Mouse (Mus musculus) kidney, adult 2 months (tissue): Measurements from ENCODE around the gene Myo3b. TPM values are rescaled to one million over a fixed set of nuclear protein-coding genes. Genes with fewer than 3 reads are reported as not detected.

Experiments
- DNase-seq: peaks from one replicate; pipeline ENCODE4 v3.0.0; 2021
- H3K27ac ChIP-seq: fragments of 200-500 bp; 2 replicates; pipeline ENCODE4 v1.5.1; 2012; ENCODE audit warnings: low read depth, low read length, control low read depth, inconsistent platforms; ENCODE audit not compliant: insufficient read depth
- H3K27me3 ChIP-seq: fragments of 200-500 bp; replicated peaks from 2 replicates; pipeline ENCODE4 v1.6.1; 2012; ENCODE audit warnings: mild to moderate bottlenecking, moderate library complexity, low read length, inconsistent platforms; ENCODE audit not compliant: control insufficient read depth, insufficient read depth
- H3K36me3 ChIP-seq: fragments of 200-500 bp; 2 replicates; pipeline ENCODE4 v1.6.1; 2012; ENCODE audit warnings: mild to moderate bottlenecking, moderate library complexity, low read length, inconsistent platforms; ENCODE audit not compliant: control insufficient read depth, insufficient read depth
- H3K4me1 ChIP-seq: fragments of 200-500 bp; 2 replicates; pipeline ENCODE4 v1.6.1; 2011; ENCODE audit warnings: low read length; ENCODE audit not compliant: control insufficient read depth, insufficient read depth
- H3K4me3 ChIP-seq: fragments of 200-500 bp; 2 replicates; pipeline ENCODE4 v1.5.1; 2011; ENCODE audit warnings: mild to moderate bottlenecking, low read depth, low read length, control low read depth; ENCODE audit not compliant: insufficient read depth
- CTCF ChIP-seq: fragments of 200-500 bp; conservative IDR thresholded peaks from 2 replicates; pipeline ENCODE4 v1.5.1; 2011; ENCODE audit warnings: low read depth, mild to moderate bottlenecking, control low read depth, low read length, moderate library complexity, mixed read lengths; ENCODE audit not compliant: insufficient read depth, insufficient read length
- POLR2A ChIP-seq: fragments of 200-500 bp; IDR thresholded peaks from one replicate; pipeline ENCODE4 v1.6.1; 2011; ENCODE audit warnings: low read depth, low read length, control low read depth
- WGBS: fragments of 180-500 bp; shearing (Covaris S2); methylation state at CpG from one replicate; pipeline ENCODE4 v1.1.7; 2018; 5-methylcytosine and 5-hydroxymethylcytosine counted together
- polyA plus RNA-seq: library from polyadenylated mRNA; depleted of rRNA; stranded (reverse); fragments of >200 nt; gene quantifications from 2 replicates; pipeline ENCODE4 v1.2.3, GENCODE M21; 2012

Gene Myo3b
- polyA plus RNA-seq, 1 experiment: 1.7 TPM

DNA sequence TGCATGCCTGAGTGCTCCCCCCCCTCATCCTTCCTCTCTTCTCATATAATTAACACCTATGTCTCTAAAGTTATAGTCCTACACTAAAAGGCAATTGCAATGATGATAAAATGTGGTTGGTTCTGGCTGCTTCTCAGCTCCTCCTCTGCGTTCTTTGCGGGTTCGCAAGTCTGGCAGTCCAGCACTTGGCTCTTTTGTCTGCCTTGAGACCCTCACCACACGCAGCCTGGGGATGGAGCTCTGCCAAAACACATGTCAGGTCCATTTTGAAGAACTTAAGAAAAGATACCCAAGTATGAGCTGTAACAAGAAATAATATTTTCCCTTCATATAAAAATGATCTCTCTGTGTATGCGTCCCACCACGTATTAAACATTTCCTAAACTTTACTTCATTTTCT is 297.6 kb downstream of the Myo3b start:
- Histone ChIP-seq H3K27me3 (no peaks in the 10 kb centered on the region), H3K36me3 (no peaks in the 10 kb centered on the region), H3K4me3 (no peak overlapping the region), H3K27ac (no peak overlapping the region), H3K4me1 (no peaks in the 10 kb centered on the region)
- TF ChIP-seq POLR2A: no peak
- TF ChIP-seq CTCF: no peak
- DNase-seq: no peak
- WGBS: 81% methylated on average over 6 of the region's 6 CpGs

DNA sequence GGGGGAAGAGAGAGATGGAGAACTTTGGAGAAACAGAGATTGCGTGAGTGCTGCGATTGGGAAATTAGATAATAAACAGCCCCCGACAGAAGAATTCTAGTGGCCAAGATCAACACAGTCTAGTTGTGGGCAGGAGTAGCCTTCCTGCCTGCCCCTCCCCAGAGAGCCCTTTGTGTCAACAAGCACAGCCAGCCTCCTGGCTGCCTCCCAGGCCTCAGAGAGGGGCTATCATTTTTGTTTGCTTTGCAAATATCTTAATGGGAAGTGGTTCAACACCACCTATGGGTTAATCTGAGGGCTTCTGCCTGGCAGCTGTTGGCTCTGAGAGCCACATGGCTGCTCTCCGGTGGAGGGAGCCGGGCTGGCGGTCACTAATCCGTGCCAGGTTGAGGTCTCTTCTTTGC is 298.3 kb downstream of the Myo3b start:
- H3K4me3 ChIP-seq: no peak overlapping the region
- TF ChIP-seq CTCF: no peak
- no peak for TF ChIP-seq POLR2A
- no peaks in the 10 kb centered on the region for H3K36me3 ChIP-seq
- H3K4me1 ChIP-seq: no peaks in the 10 kb centered on the region
- H3K27me3 ChIP-seq: no peaks in the 10 kb centered on the region
- WGBS: 14% methylated on average over 7 of the region's 7 CpGs
- peak; percentile 62 for DNase-seq
- no peak overlapping the region for H3K27ac ChIP-seq

DNA sequence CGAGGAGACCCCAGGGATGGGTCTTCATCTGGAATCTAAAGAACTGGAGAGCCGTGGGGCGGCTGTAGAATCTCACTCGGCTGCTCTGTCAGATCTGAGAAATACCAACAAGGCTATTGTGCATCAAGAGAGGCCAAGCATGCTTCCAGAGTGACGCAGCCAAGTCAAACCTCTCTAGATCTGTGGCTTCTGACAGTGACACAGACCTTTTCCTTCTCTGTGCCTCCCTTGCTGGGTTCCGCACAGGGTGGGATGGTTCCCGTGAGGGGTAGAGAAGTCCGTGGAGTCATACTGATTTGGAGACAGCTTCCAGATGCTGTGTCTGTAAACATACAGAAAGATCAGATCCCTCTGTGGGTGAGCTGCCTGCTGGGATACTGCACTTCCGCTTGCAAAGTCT is 298.9 kb downstream of the Myo3b start:
- Histone ChIP-seq H3K4me1 (no peaks in the 10 kb centered on the region), H3K27ac (no peak overlapping the region), H3K27me3 (no peaks in the 10 kb centered on the region), H3K36me3 (no peaks in the 10 kb centered on the region), H3K4me3 (no peak overlapping the region)
- no peak for TF ChIP-seq CTCF
- no peak for TF ChIP-seq POLR2A
- 51% methylated on average over 9 of the region's 9 CpGs for WGBS
- DNase-seq: no peak

DNA sequence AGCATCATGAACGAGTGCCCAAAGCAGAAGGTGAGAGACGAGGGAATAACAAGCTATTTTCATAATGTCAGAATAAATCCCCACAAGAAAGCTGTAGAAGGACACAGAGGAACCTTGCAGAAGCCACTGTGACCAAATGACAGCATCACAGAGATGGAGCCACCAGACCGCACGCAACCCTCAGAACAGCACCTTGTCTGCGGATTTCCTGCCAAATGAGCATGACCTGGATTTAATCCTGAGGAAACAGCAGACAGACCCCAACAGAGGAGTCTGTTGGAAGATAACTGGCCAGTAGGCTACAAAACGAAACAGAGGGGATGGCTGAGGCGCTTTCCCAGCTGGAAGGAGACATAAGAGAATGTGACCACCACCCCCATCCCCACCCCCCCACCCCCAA is 300.1 kb downstream of the Myo3b start:
- Histone ChIP-seq H3K4me1 (no peaks in the 10 kb centered on the region), H3K27ac (no peak overlapping the region), H3K27me3 (no peaks in the 10 kb centered on the region), H3K36me3 (no peaks in the 10 kb centered on the region), H3K4me3 (no peak overlapping the region)
- peak; percentile 14 for DNase-seq
- WGBS: 77% methylated on average over 7 of the region's 7 CpGs
- TF ChIP-seq POLR2A: no peak
- TF ChIP-seq CTCF: no peak

DNA sequence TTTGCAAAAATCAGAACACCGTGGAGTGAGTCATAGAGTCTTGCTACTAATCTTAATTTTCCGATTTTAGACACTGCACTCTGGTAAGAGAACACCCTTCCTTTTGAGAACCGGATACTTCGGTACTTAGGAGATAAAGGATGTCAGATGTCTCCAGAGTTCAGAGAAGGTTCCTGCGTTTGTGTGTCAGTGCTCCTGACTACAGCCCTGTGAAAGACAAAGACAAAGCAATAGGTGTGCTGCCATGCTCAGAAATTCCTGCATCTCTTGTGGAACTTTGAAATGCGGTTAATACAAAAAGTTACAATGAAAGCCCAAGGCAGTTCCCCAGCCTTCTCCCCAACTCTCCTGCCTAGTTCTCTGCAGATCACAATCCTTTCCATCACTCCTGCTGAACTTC is 300.6 kb downstream of the Myo3b start:
- H3K27ac ChIP-seq: no peak overlapping the region
- DNase-seq: peak; percentile 19
- 54% methylated on average over 6 of the region's 6 CpGs for WGBS
- no peaks in the 10 kb centered on the region for H3K36me3 ChIP-seq
- H3K4me1 ChIP-seq: no peaks in the 10 kb centered on the region
- no peaks in the 10 kb centered on the region for H3K27me3 ChIP-seq
- no peak overlapping the region for H3K4me3 ChIP-seq
- TF ChIP-seq CTCF (no peak), POLR2A (no peak)

DNA sequence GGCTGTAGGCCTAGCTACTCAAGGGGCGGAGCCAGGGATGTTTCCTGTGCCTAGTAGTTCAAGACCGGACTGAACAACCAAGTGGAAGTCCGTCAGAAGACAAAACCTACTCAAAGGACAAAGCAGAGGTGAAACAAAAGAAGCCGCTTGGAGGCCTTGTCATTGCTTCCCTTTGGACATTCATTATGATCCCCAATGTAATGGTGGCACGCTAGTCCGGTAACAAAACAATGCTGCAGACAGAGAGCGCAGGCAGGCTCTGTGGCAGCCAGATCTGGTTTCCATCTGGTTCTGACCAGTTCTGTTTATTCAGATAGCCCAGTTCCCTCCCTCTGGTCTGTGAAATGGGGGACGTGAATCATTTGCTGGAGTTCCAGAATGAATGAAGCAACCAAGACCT is 301.3 kb downstream of the Myo3b start:
- H3K4me3 ChIP-seq: no peak overlapping the region
- no peak for DNase-seq
- WGBS: 88% methylated on average over 8 of the region's 8 CpGs

DNA sequence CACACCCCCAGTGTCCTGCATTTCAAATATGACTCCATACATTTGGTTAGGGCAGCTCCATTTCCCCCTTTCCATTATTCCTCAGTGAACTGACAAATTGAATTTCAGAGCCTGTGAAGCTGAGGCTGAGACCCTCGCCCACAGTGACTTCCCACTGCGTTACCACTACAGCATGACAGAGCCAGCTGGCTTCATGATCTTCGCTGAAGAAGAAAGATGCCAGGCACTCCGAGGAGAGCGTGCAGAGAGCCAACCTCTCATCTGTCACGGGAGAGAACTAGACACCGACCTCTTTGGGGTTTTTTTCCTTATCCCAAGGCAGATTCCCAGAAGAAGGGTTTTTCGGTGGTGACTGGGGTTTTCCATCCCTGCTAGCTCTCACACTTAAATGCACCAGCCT is 306.2 kb downstream of the Myo3b start:
- 73% methylated on average over 8 of the region's 8 CpGs for WGBS
- Histone ChIP-seq H3K27ac (no peak overlapping the region), H3K4me3 (no peak overlapping the region), H3K27me3 (no peaks in the 10 kb centered on the region), H3K4me1 (no peaks in the 10 kb centered on the region), H3K36me3 (no peaks in the 10 kb centered on the region)
- DNase-seq: no peak
- TF ChIP-seq CTCF (no peak), POLR2A (no peak)

More for the DNA sequence above, 301.3 kb downstream of the Myo3b start:
- Histone ChIP-seq H3K4me1 (no peaks in the 10 kb centered on the region), H3K27ac (no peak overlapping the region), H3K27me3 (no peaks in the 10 kb centered on the region), H3K36me3 (no peaks in the 10 kb centered on the region)
- TF ChIP-seq POLR2A (no peak), CTCF (no peak)

DNA sequence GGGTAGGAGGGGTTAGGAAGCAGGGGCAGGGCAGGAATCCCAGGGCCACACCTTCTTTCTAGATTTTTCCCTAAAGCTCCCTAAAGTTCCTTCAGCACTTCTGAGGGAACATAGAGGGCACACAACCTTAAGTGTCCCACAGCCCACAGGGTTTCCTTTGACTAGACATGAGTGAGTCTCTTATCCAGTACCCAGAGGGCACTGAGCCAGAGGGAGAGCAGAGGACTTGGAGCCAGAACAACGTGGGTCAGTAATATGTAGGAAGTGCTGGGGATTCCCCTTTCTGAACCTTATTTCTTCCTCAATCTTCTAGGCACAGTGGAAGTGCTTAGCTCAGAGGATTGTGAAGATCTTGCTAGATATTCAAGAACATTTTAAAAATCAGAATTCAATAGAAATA is 308.6 kb downstream of the Myo3b start:
- Histone ChIP-seq H3K4me1 (no peaks in the 10 kb centered on the region), H3K27me3 (no peaks in the 10 kb centered on the region), H3K4me3 (no peak overlapping the region), H3K36me3 (no peaks in the 10 kb centered on the region), H3K27ac (no peak overlapping the region)
- TF ChIP-seq CTCF: no peak
- TF ChIP-seq POLR2A: no peak
- 18% methylated on average over 1 of the region's 1 CpGs for WGBS
- no peak for DNase-seq
